Mouse (Mus musculus): ENCODE results near the gene Dennd1b. TPM values are rescaled to one million over a fixed set of nuclear protein-coding genes. Genes with fewer than 3 reads are reported as not detected.

Gene Dennd1b
- total RNA-seq, 2 experiments from 2014 or later, result 50.2 to 51.4 TPM

DNA sequence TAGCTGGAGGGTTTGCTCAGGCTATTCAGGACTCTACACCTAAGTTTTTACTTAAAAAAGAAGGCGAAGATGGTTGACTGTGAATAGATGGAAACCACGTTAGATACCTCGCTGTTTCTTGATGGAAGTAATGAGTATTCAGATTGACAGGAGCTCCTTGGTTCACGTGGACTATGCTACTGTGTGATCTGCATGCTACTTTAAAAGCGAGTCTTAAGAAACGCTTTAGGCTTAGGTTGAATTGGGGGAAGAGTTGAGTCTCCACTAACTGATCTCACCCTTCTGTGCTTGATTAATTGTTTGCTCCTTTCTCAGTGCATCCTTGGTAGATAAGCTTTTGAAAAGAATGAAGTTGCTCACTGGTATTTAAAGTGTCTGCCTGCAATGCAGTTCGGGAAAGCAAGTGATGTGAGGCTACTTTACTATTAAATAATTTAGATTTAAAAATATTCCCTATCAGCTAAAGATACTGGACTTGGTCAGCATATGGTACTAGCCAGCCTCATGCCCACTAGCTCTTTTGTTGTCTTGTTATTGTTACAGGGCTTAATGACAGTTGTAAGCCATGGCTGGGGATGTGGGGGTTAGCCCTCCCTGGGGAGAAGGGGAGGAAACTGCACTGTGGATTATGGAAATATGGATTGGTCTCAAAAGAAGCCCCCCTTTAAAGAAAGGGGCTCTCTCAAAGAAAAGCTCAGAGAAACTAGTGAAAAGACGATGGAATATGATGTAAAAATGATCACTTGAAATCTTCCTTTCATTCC, 62.8 kb downstream of the Dennd1b start:
- DNase-seq, result no peak

DNA sequence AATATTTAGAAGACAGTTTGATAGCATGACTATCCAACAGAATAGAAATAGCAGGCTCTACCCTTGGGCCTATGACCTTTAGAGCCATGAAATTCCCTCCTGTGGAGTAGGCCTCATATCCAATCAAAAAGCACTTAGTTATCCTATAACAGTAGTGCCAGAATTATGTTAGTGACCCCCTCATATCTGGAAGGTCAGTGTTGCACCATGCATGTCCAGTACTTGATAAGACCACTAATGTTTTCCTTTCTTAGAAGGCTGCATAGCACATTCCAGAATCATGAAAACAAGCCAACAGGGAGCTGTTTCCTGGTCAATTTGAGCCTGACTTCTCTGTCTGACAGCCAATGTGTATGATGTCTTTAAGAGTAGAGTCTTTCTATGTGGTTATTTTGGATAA, 66.3 kb downstream of the Dennd1b start:
- DNase-seq, result no peak

DNA sequence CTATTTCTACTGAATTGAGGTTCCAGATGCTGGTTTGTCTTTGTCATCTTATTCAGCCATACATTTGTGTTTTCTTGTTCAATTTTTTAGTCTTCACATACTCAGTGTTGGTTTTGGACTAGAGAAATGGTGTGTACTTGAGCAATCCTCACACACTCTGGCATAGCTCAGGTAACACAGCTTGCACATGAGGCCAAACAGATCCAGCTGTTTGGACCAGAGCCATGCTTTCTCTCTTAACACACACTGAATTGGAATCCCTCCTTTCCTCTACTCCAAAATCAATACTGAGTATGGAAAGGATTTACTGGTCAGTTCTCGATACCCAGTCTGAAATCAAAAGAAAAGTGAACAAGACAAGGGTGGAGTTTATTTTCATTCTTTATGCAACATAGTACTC, 69.2 kb downstream of the Dennd1b start:
- DNase-seq, result no peak

DNA sequence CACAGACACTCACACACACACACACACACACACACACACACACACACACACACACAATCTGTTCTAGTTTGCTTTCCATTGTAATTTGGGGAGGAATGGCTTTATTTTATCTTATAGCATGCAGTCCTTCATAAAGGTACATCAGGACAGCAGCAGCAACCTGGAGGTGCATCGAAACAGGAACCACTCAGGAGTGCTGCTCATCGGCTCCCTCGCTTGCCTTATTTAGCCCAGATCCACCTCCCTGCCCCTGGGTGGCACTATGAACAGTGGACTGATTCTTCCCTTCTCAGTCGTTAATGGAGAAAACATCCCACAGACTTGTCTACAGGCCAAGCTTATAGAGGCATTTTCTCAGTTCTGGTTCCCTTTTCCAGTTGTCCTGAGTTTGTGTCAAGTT, 71.9 kb downstream of the Dennd1b start:
- no peak for DNase-seq

DNA sequence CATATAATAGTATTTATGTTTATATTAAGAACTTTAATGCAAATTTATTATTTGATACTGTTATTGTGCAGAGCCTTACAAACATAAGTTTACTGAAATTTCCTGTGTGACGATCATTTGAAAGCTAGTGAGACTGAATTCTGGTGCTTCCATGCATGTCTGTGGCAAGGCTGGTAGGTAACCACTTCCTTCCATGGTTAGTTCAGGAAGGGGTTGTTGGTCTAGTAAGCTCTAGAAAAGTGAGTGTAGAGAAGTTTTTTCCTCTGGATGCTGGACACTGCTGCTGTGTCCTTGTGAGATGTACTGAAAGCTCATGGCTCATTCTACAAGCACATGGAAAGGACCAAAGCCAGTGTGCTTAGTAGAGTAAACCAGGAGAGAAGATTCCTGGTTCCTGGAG, 73.1 kb downstream of the Dennd1b start:
- no peak for DNase-seq

DNA sequence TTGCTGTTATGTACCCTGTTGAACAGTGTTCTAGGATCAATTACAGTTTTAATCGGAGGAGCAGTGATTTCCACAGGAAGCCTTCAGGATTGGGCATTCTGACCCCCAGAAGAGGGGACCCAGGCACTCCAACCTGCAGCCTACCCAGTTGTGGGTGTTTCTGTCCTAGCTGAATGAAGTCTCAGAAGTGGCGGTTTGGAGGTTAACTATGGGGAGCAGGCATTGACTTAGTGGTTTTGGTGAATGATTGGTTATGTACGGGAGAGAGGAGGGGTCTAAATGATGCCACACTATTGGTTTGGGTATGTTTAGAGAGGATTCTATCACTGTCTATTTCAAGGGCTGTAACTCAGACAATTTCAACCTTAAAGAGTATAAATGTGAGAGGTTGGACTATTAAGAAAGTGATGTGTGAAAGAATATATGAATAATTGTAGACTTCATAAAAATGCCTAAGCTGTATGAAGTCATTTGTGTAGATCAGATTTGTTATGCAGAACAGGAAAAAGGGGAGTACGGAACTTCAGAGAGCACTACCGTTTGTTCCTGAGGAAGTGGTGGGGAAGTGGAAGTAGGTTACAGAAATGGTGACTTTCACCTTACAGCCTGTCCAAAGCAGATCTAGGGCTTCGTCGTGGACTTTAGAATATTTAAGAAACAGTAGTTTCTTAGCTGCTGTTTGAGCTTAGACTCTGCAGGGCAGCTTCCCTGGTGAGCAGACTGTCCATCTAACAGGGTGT, 73.7 kb downstream of the Dennd1b start:
- no peak for DNase-seq

DNA sequence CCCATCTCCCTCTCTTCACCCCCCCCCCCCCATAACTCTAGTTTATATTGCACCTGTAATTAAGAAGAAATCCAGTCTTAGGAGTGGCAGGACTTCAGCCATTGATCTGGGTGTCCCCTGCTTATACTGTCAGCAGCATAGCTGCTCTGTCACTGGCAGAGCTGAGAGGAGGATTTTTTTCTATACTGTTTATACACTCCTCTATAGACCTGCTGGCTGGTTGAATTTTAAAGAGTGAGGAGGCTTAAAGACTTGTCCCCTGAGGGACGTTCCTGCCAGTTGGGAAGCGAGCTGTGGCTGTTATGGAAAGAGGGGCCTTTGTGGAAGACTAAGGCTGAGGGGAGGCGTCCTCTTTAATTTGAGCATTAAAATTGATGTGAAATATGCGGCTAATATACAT, 74.8 kb downstream of the Dennd1b start:
- no peak for DNase-seq

DNA sequence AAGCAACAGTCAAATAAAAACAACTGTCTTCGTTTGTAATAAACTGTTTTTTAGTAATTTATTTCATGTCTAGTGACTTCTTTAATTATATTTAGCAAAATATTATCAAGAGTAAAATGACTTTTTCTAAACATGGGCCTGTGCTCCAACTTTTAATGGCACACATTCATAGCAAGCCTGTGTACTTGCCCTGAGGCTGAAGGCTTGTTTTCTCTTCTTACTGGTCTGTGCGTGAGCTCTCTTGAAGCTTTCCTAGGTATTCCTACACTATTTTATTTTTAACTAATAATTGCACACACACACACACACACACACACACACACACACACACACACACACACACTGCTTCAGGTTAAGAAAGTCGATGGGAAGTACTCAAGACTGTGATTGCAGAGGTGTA, 75.4 kb downstream of the Dennd1b start:
- no peak for DNase-seq

DNA sequence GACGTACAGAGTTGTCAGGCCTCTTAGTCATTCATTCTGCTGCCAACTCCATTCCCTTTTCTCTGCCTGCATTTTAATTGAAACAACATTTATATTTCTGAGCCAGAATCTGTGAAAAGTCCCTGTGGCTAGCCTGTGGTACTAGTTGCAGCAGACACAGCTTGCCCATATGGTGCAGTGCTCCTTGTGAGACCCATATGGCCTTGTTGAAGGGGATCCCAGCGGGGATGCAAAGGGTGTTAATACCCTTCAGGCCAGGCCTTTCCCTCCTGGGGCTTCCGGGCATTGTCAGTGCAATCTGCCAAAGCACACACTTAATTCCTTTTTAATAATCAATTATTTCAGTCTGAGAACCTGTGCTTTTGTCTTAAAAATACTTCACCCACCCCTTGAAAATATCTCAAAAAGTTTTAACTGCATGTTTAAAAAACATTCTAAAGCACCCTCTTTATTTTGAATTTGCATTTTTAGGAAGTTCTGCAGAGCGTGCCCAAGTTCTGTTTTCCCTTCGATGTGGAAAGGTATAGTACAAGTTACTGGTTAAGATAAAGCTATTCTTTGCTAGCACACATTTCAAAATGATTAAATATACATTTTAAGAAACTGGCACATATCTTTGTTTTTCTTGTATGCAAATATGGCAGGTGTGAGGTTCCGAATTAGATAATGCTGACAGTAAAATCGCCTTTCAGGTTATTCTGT, 76.4 kb downstream of the Dennd1b start:
- DNase-seq, result no peak

DNA sequence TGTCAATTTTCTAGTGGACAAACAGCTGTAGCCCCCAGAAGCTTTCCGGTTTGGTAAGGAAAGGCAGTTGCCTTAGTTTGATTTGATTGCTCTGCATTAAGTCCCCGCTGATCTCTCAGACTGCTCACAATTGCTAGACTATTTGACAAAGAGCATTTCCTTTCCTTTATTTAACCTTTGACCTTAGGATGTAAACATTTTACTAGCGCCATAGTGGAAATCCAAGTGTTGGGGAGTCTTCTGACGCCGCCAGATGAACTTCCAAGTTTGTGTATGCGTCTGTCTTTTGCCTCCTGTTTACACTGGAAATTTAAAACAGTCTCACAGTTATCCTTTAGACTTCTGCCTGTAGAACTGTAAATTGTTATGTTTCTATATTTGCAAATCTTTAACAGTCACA, 85.8 kb downstream of the Dennd1b start:
- no peak for DNase-seq

DNA sequence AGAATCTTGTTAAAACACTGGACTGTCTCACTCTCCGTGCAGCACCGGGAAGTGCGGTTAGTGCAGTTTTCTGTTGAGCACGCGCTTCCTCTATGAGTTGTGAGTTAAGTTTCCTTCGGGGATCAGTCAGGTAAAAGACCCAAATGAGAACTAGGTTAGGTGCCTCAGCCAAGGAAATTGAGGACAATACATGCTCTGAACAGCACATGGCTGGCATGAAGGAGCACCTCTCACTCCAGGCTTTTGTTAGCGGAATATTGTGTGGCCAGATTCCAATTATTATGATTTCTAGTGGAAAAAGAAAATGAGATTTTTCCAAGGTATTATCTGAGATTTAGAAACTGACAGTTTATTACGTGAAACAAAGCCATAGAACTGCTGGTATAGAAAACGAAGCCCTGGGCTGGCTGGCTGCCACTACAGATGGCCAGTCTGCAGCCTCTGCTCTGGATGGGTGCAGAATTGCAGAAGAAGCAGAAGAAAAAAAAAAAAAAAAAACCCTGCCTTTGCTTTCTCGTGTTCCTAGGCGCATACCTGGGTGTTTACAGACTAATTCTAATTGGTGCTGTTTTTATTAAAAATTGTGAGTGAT, 86.7 kb downstream of the Dennd1b start:
- DNase-seq, result no peak

DNA sequence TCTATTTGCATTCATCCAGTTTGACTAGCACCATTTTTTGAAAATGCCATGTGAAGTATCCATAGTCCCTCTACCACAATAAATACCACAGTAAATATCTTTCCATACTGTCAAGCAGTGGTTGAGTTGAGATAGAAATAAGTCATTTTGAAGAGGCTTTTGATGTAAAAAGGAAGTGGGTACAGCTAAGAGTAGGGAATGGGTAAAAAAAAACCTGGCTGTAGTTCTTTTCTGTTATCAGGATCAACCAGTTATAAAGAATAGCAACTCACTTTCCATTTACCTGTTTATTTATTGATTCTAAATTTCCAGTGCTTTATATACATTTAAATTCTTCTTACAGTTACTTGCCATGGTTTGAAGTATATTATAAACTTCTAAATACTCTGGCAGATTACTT, 89.8 kb downstream of the Dennd1b start:
- DNase-seq, result no peak

DNA sequence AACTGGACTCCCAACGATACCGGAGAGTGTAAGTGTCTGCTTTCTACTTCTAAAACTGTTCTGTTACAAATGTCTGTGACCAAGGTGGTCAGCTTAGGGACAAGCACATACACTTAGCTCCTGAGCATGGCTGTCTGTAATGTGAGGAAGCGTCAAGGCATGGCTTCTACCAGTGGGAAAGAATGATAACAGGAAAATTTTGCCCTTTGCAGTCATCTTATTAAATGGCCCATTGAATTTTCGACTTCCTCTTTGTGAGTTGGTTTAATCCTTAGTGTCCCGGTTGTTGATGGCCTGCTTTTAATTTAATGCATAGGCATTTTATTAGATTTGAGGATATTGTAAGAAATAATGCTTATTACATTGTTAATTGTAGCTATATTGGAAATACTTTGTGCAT, 97.1 kb downstream of the Dennd1b start:
- DNase-seq, result no peak

DNA sequence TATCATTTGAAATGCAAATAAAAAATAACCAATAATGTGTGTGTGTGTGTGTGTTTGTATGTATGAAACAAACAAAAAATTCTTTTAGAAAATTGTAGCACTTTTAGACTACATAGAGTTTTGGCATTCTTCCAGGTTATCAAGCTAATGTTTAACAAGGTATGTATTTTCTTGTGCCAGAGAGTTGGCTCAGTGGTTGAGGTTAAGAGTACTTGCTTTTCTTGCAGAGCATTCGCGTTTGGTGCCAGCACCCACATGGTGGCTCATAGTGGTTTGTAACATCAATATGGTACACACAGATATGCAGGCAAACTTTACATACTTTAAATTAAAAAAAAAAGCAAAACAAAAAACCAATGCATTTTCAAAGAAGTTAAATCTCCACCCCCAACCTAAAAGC, 101.5 kb downstream of the Dennd1b start:
- DNase-seq, result no peak

DNA sequence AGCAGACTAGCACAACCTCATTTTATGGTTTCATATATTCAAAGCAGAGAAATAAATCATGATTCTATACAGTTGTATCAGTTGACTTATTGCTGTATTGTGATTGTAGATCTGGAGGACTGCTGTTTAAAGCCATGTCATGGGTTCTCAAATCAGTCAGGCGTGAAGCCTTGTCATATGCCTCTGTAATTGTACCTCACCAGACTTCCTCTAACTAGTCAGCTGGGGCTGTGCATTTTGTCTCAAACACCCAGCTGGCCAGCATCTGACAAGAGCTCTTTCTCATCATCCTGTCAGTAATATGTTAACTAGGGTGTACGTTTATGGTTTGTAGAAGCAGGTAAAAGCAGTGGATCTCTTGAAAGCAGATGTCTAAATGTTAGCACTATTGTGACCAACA, 104.0 kb downstream of the Dennd1b start:
- no peak for DNase-seq

DNA sequence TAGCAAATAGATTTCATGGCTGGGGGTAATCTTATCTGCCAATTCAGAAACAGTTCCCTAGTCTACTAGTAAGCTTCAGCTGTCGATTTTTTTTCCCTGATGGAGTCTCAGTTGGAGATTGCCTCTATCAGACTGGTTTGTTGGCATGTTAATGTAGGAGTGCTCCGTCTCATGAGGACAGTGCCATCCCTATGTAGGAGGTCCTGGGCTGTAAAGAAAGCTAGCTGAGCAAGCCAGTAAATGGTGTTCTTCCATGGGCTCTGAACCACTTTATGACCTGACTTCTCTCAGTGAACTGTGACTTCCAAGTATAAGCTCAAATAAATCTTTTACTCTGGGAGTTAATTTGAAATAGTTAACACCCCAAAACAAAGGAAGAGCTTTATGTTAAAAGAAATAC, 107.8 kb downstream of the Dennd1b start:
- DNase-seq, result no peak

DNA sequence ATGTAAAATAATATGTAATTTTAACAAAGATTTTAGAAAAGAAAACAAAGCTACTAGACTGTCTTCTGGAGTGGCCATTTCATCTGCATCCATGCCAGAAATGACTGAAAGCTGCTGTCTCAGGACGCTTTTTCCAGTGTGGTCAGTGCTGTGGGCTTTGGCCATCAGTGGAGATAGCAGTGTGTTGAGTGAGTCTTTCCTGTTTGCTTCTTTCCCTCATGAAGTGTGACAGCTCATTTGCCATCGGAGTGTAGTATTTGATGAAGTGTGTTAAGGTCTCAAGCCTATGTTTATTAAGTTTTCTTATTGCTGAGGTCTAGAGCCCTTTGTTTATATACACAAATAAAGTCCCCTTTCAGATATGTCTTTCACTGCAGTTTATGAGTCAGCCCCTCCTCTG, 112.4 kb downstream of the Dennd1b start:
- DNase-seq, result no peak

DNA sequence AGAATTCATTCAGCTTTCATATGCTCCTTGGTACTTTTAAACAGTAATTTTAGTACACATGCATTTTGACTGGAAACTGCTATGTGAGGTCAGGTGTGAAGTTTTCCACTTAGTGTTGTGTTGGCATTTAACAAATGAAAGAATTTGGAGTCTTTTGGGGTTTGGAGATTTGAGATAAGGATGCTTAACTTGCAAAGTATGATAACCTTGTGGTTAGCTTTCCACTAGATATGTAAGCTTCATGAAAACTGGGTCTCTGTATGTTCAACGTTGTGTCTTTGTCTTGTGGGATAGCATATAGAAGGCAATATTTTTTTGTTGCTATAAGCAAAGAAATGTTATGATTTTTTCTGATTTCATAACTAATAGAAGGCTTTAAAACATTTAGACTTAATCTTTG, 114.8 kb downstream of the Dennd1b start:
- DNase-seq, result no peak

DNA sequence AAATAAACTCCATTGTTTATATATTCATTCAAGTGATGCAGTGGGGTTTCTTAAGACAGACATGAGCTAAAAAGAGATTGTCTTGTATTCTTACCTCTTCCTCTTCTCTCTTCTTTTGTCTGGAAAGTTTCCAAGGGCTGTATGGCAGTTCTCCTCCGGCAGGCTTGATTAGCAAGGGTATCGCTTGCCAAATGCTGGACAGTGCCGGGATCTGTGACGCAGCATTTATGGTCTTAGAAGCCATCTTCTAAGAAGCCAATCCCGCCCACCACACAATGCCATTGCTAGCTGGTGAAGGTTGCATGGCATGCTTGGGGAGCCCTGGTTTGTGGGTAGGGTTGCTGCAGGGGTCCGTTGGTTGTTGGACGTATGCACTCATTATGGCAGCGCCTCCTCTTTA, 115.8 kb downstream of the Dennd1b start:
- no peak for DNase-seq

DNA sequence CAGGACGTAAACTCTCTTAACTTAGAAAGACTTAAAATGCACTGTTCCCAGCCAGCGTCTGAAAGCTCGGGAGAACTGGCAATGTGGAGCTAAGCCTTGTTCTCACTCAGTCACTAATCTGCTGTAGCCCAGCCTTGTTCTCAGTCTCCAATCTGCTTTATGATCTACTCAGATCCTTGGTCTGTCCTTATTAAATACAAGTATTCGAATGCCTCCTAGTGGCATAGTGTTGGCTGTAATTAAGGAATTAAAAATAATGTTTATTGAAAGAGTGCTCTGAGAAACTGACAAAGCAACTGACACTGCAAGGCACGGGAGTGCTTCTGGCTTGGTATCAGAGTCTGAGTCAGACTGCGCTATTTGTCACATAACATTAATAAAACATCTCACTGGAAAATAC, 116.3 kb downstream of the Dennd1b start:
- DNase-seq, result no peak

DNA sequence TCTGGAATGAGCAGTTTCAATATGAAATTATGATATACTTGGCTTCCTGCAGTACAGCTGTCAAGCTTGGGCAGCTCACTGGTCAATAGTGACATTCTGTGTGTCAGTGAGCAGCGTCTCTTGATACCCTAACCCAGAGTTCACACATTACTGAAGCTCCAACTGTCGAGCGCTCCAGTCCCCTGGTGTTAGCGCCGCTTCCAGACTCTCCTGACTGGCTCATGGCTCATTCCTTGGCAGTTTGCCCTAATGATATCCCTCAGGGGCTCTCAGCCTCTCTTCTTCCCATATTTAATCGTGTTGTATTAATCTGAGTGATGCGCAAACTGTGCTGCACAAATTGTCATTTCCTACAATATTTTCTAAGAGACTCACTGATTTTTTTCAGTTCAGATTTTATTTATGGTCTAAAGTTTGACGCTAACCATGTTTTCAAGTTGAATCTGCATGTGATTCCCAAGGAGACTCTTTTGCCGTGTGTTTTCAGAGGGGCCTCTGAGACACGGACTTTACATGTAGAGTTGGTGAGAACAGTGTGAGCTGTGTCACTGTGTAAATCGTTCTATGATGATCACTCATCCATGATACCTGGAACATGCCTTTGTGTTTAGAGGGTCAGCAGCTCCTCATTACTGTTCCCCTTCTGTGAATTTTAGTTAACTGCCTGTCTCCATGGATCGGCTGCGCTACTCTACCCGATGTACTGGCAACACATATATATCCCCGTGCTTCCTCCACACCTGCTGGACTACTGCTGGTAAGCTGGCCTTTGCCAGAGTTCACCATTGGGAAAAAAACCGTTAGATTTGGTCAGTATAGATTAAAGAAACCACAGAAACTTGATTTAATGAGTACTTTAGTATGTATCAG, 117.5 kb downstream of the Dennd1b start:
- DNase-seq, result no peak

DNA sequence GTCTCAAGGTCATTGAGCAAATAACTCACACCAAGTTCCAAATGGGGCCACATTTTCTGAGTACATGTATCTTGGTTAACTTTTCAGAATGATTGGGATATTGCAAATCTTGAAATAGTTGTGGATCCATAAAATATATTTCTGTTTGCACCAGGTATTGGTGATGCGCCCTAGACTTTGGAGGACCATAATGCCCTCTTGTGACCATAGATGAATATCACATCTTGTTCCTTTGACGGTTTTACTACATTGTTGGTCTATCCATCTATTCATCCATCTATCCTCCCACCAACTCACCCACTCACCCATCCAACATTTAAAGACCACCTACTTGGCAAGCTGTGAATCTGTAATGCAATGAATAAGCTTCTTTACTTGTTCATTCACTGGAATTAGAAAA, 120.1 kb downstream of the Dennd1b start:
- no peak for DNase-seq

All from layer of hippocampus, postnatal 36 days (tissue).